Mouse (Mus musculus): ENCODE results near the gene Synm.
A peak's percentile ranks its signal among the peaks of the same experiment; 100 is the strongest.

Gene Synm

GRCm38 (mm10) chr7:67759629-67759995 lies at the start of gene Synm:
Gene Synm (minus strand): TSS chr7:67759742.
- peak; percentile 85 for DNase-seq

GRCm38 (mm10) chr7:67803857-67804215 lies 44.3 kb upstream of the Synm start:
- DNase-seq = no peak

- DNase-seq = peak; percentile 61
These were observed 43.7 kb upstream of the Synm start for GRCm38 (mm10) chr7:67803015-67803856.

DNA sequence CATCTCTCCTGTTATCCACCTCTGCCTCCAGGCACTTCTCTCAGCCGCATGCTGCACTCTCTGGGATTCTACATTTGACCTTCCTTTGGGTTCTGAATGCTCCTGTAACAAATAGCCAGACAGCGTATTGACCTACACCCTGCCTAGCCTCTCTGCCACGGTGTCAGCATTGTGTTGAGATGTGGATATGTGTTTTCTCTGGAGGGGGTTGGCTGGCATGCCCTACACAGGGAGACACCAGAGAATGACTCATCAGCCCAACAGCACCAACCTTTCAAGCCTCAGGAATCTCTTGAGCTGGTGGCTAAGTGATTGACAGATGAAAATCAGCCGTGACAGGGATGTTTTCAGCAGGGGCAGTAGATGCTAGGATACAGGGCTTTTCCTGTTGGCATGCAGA lies 41.5 kb upstream of the Synm start:
- DNase-seq = no peak

GRCm38 (mm10) chr7:67800547-67800946 lies 41.0 kb upstream of the Synm start:
- DNase-seq = no peak

DNA sequence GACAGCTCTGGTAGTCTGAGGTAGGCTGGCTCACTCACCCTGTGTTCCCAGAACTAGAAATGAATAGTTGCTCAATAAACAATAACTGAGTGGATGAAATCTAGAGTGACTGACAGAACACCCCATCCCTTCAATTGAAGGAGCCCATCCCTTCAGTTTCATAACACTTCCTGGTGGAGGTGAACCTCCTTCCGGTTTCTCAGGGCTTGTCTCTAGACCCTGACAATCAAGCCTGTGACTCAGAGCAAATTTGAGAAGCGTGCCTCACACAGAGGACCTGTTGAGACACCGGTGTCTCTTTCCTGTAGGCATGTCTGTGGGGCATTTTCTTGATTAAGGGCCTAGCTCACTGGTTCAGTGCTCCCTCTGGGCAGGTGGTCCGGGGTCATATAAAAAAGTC lies 38.9 kb upstream of the Synm start:
- no peak for DNase-seq

DNA sequence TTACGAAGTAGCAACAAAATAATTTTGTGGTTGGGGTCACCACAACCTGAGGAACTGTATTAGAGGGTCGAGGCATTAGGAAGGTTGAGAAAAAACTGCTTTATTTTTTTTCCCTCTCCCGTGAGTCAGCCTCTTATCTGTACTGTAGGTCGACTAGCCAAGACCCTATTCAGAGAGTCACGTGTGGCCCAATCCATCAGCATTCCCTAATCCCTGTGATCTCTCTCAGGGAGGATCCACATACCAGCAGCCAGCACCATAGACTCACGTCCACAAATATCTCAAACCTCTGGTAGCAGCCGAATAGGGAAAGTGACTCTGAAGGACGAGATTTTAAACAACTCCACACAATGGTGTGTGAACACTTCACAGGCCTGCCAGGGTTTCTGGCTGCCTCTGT lies 37.5 kb upstream of the Synm start:
- DNase-seq = no peak

DNA sequence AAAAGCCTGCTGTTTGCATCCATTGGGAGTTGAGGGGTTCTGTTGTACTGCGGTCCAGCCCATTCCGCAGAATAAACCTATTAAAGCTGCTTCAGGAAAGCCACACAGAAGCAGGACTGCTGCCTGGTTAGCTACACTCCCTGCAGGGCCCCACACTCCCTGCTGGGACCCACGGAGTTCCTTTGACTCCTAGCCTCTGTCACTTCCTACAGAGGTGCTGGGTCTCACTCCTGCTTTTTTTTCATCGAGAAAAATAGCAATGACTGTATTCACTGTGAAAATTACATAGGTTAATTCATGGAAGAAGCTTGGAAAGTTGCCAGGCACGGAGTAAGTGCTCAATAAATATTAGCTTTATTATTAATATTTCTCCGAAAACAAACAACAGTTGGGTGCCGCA lies 33.9 kb upstream of the Synm start:
- DNase-seq = no peak

DNA sequence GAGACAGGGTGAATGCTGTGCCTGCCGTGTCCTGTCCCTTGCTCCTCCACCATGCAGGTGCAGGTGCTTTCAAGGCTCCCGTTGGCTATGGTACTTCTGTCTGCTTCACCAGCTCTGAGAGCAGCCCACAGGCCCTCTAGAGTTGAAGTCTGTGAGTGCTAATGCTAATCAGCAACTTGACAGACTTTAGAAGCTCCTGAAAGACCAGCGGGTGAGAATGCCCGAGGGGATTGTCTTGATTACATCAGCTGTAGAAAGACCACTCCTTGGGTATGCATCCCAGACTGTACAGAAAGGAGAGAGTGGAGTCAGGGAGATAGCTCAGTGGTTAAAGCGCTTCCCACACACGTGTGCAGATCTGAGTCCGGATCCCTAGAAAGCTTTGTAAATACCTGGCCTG lies 31.7 kb upstream of the Synm start:
- no peak for DNase-seq

GRCm38 (mm10) chr7:67788713-67789112 lies 29.2 kb upstream of the Synm start:
- peak; percentile 38 for DNase-seq

- DNase-seq = no peak
These were observed 28.3 kb upstream of the Synm start for GRCm38 (mm10) chr7:67787861-67788260.

- no peak for DNase-seq
These were observed 17.2 kb upstream of the Synm start for GRCm38 (mm10) chr7:67776636-67777305.

- no peak for DNase-seq
These were observed 16.1 kb upstream of the Synm start for GRCm38 (mm10) chr7:67775623-67776022.

DNA sequence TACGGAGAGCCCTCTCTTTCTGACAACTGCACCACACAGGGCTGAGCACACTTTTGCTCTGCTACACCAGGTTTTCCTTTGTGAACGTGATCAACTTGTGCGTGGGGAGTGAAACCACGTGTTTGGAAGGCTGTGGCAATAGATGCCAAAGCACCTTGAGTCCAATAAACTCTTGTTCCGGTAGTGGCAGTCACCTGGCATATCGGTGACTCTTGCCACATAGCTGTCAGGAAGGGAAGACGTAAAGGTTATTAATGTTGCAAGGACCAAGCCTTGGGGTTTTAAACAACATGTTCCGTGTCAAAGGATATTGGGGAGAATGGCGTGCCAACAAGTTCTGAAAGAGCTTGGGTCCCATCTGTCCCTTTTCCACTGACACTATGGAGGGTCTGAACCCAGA lies 12.7 kb upstream of the Synm start:
- no peak for DNase-seq

DNA sequence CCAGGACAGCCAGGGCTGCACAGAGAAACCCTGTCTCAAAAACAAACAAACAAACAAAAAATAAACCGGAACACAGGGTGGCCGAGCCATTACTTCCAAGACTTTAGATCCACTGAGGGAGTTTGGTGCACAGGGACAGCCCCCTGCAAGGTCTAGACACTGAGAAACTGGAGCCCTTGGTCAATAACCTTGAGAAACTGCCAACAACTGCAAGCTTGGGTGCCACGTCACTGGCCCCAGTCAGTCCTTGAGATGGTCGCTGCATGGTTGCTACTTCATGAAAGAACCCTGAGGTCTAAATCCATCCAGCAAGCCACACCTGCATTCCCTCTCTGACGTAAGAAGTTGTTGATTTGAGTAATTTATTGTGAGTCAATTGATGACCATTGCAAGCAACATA lies 9.9 kb upstream of the Synm start:
- no peak for DNase-seq

GRCm38 (mm10) chr7:67768125-67768524 lies 8.6 kb upstream of the Synm start:
- no peak for DNase-seq

- DNase-seq = no peak
These were observed 4.1 kb upstream of the Synm start for GRCm38 (mm10) chr7:67763625-67764024.

- DNase-seq = no peak
These were observed 499 bp downstream of the Synm start for GRCm38 (mm10) chr7:67758858-67759628.

GRCm38 (mm10) chr7:67758506-67758857 lies 1.1 kb downstream of the Synm start:
- DNase-seq = no peak

- DNase-seq = no peak
These were observed 2.9 kb downstream of the Synm start for GRCm38 (mm10) chr7:67756636-67757035.

DNA sequence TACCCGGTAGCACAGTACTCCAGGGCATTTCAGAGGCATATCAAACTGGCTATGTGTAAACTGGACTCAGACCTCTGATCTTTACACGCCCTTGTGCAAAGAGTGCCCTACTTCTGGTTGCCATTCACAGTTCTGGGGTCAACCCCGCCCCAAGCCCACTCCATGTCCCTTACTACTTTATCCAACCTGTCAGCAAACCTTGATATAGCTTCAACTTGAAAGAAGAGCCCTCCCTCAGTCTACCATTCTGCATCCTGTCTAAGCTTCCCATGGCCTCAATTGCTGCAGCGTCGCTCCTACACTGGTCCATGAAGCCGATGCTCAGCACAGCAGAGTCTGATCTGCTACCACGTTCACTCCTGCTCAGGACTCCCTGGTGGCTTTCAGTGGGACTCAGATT lies 4.2 kb downstream of the Synm start:
- DNase-seq = no peak

DNA sequence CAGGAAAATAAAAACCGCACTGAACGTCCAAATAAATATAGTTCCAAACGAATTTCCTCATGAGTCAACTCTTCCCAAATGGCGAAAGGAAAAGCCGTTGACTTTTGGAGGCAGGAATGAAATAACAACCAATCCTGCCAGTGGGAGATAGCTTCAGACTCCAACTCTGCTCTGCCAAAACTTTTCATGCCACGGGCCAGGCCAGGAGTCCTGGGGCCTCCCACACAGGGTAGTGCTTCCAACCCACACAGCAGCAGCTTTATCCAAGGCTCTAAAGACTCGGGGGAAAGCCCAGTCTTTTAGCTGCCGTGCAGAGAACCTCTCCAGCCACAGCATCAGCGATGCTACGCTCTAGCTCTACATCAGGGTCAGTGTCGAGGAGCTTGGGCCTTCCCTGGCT lies 4.9 kb downstream of the Synm start:
- no peak for DNase-seq

DNA sequence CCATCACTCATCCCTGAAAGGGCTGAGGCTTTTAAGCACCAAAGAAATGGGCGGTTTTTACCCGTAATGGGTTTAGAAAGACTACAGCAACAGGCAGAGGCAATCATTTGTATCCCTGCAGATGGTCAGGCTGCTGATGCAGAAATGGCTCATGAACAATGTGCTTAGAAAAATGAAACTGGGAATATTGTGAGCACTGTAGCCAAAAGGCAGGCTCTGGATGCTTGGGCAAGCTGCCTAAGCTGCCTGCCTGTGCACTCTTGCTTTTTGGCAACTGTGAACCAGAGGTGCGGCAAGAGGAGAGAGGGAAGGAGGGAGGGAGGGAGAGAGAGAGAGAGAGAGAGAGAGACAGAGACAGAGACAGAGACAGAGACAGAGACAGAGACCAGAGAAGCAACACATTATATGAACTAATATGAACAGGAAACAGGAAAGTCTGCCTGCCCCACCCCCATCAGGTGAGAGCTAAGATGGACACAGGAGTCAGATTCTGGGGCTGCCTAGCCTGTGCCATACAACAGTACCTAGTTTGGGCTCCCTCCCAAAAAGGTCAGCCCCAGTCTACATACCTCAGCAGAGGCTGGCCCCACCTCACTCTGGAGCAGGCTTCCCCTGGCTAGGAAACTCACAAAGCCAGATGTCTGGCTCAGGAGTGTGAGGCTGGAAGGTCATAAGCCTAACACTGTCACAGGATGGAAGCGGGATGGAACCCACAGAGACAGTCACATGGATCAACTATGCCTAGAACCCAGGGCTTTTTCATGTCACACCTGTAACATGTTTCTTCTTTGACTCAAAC lies 9.9 kb downstream of the Synm start:
- no peak for DNase-seq
